Mouse (Mus musculus) brown adipose tissue, adult 24 weeks (tissue): ENCODE data around the gene Diablo. TPM values are rescaled to one million over a fixed set of nuclear protein-coding genes. Genes with fewer than 3 reads are reported as not detected.

Experiments used
- H3K27ac ChIP-seq: fragments of 200-500 bp; replicated peaks from 2 replicates; pipeline ENCODE4 v1.5.1; 2012; ENCODE audit warnings: low read depth, mild to moderate bottlenecking, low read length
- H3K4me1 ChIP-seq: fragments of 200-500 bp; 2 replicates; pipeline ENCODE4 v1.6.1; 2012; ENCODE audit warnings: low read length, mixed read lengths; ENCODE audit not compliant: control insufficient read depth, insufficient read depth, insufficient read length
- H3K4me3 ChIP-seq: fragments of 200-500 bp; 2 replicates; pipeline ENCODE4 v1.5.1; 2012; ENCODE audit warnings: low read depth, mild to moderate bottlenecking, low read length, moderate library complexity; ENCODE audit not compliant: insufficient read depth
- polyA plus RNA-seq: library from polyadenylated mRNA; stranded (reverse); fragments of >200 nt; gene quantifications from 2 replicates; pipeline ENCODE4 v1.2.4, GENCODE M21; 2012; ENCODE audit not compliant: missing spikeins, insufficient read depth, insufficient read length

Gene Diablo
- polyA plus RNA-seq, 1 experiment = 58.4 TPM

- Histone ChIP-seq H3K4me1 (no peaks in the 10 kb centered on the region; the same call in 1 of the 2 replicates), H3K4me3 (no peak overlapping the region), H3K27ac (no peak overlapping the region)
These were observed 62.6 kb downstream of the Diablo start for GRCm38 (mm10) chr5:123461420-123461819.

Other genes starting within 250 kb of the Diablo start
- 9.7 and 9.8 TPM in 2 replicates for gene Bcl7a, start 180.3 kb downstream of the Diablo start, polyA plus RNA-seq
- gene Mlxip, start 129.4 kb downstream of the Diablo start, polyA plus RNA-seq = 7.8 and 8.2 TPM in 2 replicates
- gene Lrrc43, start 34.9 kb downstream of the Diablo start, polyA plus RNA-seq = not detected in 2 replicates
- gene Il31, start 34.7 kb downstream of the Diablo start, polyA plus RNA-seq = not detected in 2 replicates
- gene B3gnt4, start 13.7 kb downstream of the Diablo start, polyA plus RNA-seq = 0.79 TPM in 1 of 2 replicates, not detected in the other
- gene Gm49027, start 1.3 kb upstream of the Diablo start, polyA plus RNA-seq = not detected in 2 replicates
- 23.0 and 31.5 TPM in 2 replicates for gene Vps33a, start 48.9 kb upstream of the Diablo start, polyA plus RNA-seq
- 38.1 and 45.0 TPM in 2 replicates for gene Clip1, start 160.4 kb upstream of the Diablo start, polyA plus RNA-seq
- 17.6 and 22.1 TPM in 2 replicates for gene Zcchc8, start 196.9 kb upstream of the Diablo start, polyA plus RNA-seq
- gene Rsrc2, start 225.2 kb upstream of the Diablo start, polyA plus RNA-seq = 75.0 and 76.1 TPM in 2 replicates
- gene Kntc1, start 225.5 kb upstream of the Diablo start, polyA plus RNA-seq = not detected in 2 replicates